Mouse (Mus musculus) lung, embryonic 14.5 days (tissue): Measurements from ENCODE around the gene Poll. TPM values are rescaled to one million over a fixed set of nuclear protein-coding genes. Genes with fewer than 3 reads are reported as not detected.

ENCODE experiments used
- ATAC-seq: fragments of 200-750 bp; cut with Nextera tagmentation; 2 replicates; pipeline ENCODE4 v1.8.0; 2017; ENCODE audit warnings: mild to moderate bottlenecking, moderate TSS enrichment, moderate library complexity; ENCODE audit not compliant: insufficient read depth
- DNase-seq: peaks from one replicate; pipeline ENCODE4 v3.0.0-alpha.2; 2015
- H3K27ac ChIP-seq: fragments of 300-500 bp; sonication (generic); 2 replicates; pipeline ENCODE4 v1.5.1; 2014; ENCODE audit warnings: low read depth, mild to moderate bottlenecking, moderate library complexity
- H3K27me3 ChIP-seq: fragments of 300-500 bp; sonication (generic); 2 replicates; pipeline ENCODE4 v1.6.1; 2014; ENCODE audit warnings: low read length, control low read depth; ENCODE audit not compliant: insufficient read depth
- H3K36me3 ChIP-seq: fragments of 300-500 bp; sonication (generic); 2 replicates; pipeline ENCODE4 v1.6.1; 2014; ENCODE audit warnings: control low read depth; ENCODE audit not compliant: insufficient read depth
- H3K4me1 ChIP-seq: fragments of 300-500 bp; sonication (generic); 2 replicates; pipeline ENCODE4 v1.6.1; 2014; ENCODE audit warnings: antibody characterized with exemption, control low read depth; ENCODE audit not compliant: insufficient read depth
- H3K4me2 ChIP-seq: fragments of 300-500 bp; sonication (generic); 2 replicates; pipeline ENCODE4 v1.6.1; 2014; ENCODE audit warnings: mild to moderate bottlenecking
- H3K4me3 ChIP-seq: fragments of 300-500 bp; sonication (generic); 2 replicates; pipeline ENCODE4 v1.5.1; 2014; ENCODE audit warnings: low read depth, low read length
- H3K9ac ChIP-seq: fragments of 300-500 bp; sonication (generic); 2 replicates; pipeline ENCODE4 v1.6.1; 2014
- H3K9me3 ChIP-seq: fragments of 300-500 bp; sonication (generic); 2 replicates; pipeline ENCODE4 v1.6.1; 2016; ENCODE audit warnings: low read depth, low read length, control low read depth
- CTCF ChIP-seq: IDR thresholded peaks from 2 replicates; pipeline ENCODE4 v1.5.1; 2016; ENCODE audit warnings: antibody characterized with exemption, low read depth
- WGBS: fragments of 180-500 bp; shearing (Covaris S2); extraction: QIAGEN DNeasy Blood & Tissue Kit; methylation state at CpG from one replicate; pipeline ENCODE4 v1.1.7; 2014; 5-methylcytosine and 5-hydroxymethylcytosine counted together
- polyA plus RNA-seq: library from polyadenylated mRNA; unstranded; fragments of >200 nt; fragmentation: Nextera tagmentation; extraction: Ambion mirVana; gene quantifications from 2 replicates; pipeline ENCODE4 v1.2.1, GENCODE M21; 2014

Gene Poll
- polyA plus RNA-seq, 1 experiment from 2014 or later = 18.3 TPM

GRCm38 (mm10) chr19:45578976-45579375, 18.6 kb upstream of the Poll start:
- ATAC-seq = no peak

GRCm38 (mm10) chr19:45577141-45577750, 16.9 kb upstream of the Poll start:
- H3K36me3 ChIP-seq = peaks cover 39% of the 10 kb centered on the region
- WGBS = 76% methylated on average over 14 of the region's 14 CpGs
- H3K27ac ChIP-seq = no peak overlapping the region
- DNase-seq (no peak), ATAC-seq (no peak)
- H3K4me3 ChIP-seq = no peak overlapping the region
- H3K4me1 ChIP-seq = peaks cover 23% of the 10 kb centered on the region
- no peak for TF ChIP-seq CTCF
- H3K4me2 ChIP-seq = no peak overlapping the region
- no peak overlapping the region for H3K9ac ChIP-seq
- H3K9me3 ChIP-seq = no peaks in the 10 kb centered on the region
- H3K27me3 ChIP-seq = no peaks in the 10 kb centered on the region

More at GRCm38 (mm10) chr19:45578976-45579375, 18.6 kb upstream of the Poll start:
- 82% methylated on average over 12 of the region's 12 CpGs for WGBS
- DNase-seq = no peak
- TF ChIP-seq CTCF = no peak
- no peak overlapping the region for H3K4me2 ChIP-seq
- peaks cover 26% of the 10 kb centered on the region for H3K4me1 ChIP-seq
- no peak overlapping the region for H3K27ac ChIP-seq
- no peaks in the 10 kb centered on the region for H3K27me3 ChIP-seq
- no peaks in the 10 kb centered on the region for H3K9me3 ChIP-seq
- no peak overlapping the region for H3K4me3 ChIP-seq
- no peak overlapping the region for H3K9ac ChIP-seq
- peaks cover 33% of the 10 kb centered on the region; the same call in 1 of the 2 replicates for H3K36me3 ChIP-seq

- peaks cover 40% of the 10 kb centered on the region for H3K36me3 ChIP-seq
- 5% methylated on average over 8 of the region's 8 CpGs for WGBS
- no peak overlapping the region for H3K4me3 ChIP-seq
- DNase-seq (peak; percentile 75), ATAC-seq (peak; percentile 28; the same call in 1 of the 2 replicates)
- no peak overlapping the region for H3K9ac ChIP-seq
- H3K4me1 ChIP-seq = peaks cover 23% of the 10 kb centered on the region
- TF ChIP-seq CTCF = no peak
- H3K27ac ChIP-seq = no peak overlapping the region
- H3K27me3 ChIP-seq = no peaks in the 10 kb centered on the region
- H3K9me3 ChIP-seq = no peaks in the 10 kb centered on the region
- H3K4me2 ChIP-seq = 0 out of 2 replicates have a peak overlapping the region, but pooled peaks have one; percentile 12
Measured at GRCm38 (mm10) chr19:45575632-45576001, 15.3 kb upstream of the Poll start.

GRCm38 (mm10) chr19:45574941-45575631, 14.8 kb upstream of the Poll start:
- ATAC-seq = peak; percentile 50
- Histone ChIP-seq H3K9ac (no peak overlapping the region), H3K27me3 (no peaks in the 10 kb centered on the region), H3K9me3 (no peaks in the 10 kb centered on the region), H3K4me2 (0 out of 2 replicates have a peak overlapping the region, but pooled peaks have one; percentile 12), H3K4me3 (no peak overlapping the region), H3K36me3 (peaks cover 40% of the 10 kb centered on the region), H3K27ac (peak overlapping the region; percentile 68), H3K4me1 (peaks cover 23% of the 10 kb centered on the region)
- 21% methylated on average over 19 of the region's 19 CpGs for WGBS
- TF ChIP-seq CTCF = no peak
- DNase-seq = peak; percentile 59

- Histone ChIP-seq H3K9me3 (no peaks in the 10 kb centered on the region), H3K9ac (no peak overlapping the region), H3K27me3 (no peaks in the 10 kb centered on the region), H3K4me1 (peaks cover 23% of the 10 kb centered on the region), H3K27ac (peak overlapping the region; percentile 68; the same call in 1 of the 2 replicates), H3K36me3 (peaks cover 33% of the 10 kb centered on the region), H3K4me2 (no peak overlapping the region), H3K4me3 (no peak overlapping the region)
- 61% methylated on average over 7 of the region's 7 CpGs for WGBS
- DNase-seq (no peak), ATAC-seq (no peak)
- no peak for TF ChIP-seq CTCF
Measured at GRCm38 (mm10) chr19:45574339-45574898, 14.1 kb upstream of the Poll start.

DNA sequence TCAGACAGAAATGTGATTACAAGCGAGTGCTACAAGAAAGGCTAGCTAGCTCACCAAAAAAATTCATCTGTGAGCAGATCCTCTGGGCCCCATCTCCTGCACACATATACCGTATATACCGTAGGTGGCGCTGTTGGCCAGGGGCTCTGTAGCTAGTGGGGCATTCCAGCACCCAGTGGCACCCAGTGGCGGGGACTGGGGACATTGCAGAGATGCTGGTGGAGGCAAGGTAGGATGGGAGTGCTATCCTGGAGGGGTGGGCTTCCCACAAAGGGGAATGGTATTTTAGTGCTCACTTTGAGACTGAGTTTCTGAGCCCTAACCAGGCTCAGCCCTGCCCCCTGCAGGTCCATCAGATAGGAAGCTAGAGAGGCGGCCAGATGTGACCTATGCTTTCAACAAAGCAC, 13.5 kb upstream of the Poll start:
- Histone ChIP-seq H3K9ac (no peak overlapping the region), H3K36me3 (peaks cover 28% of the 10 kb centered on the region), H3K27me3 (no peaks in the 10 kb centered on the region), H3K4me1 (peaks cover 23% of the 10 kb centered on the region), H3K27ac (no peak overlapping the region), H3K9me3 (no peaks in the 10 kb centered on the region), H3K4me2 (no peak overlapping the region), H3K4me3 (no peak overlapping the region)
- peak; percentile 87 for DNase-seq
- peak; percentile 91 for TF ChIP-seq CTCF
- ATAC-seq = peak; percentile 66
- 11% methylated on average over 6 of the region's 6 CpGs for WGBS

DNA sequence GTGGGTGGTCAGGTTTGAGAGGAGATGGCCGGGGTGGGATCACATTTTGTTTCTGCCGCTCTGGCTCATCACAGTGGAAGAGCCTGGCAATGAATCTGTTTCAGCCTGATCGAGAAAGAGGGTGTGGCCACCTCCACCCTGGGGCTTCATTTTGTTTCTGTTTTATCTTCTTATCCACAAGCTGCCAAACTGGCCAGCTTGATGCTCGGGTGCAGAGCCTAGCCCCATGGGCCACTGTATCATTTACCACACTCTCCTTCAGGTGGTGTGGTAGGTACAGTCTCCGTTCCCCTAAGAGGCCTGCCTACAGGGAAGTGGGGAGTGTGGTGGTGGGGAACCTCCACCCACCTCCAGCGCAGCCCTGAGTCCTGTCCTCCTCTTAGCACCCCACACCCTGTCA, 12.7 kb upstream of the Poll start:
- H3K36me3 ChIP-seq = peaks cover 20% of the 10 kb centered on the region
- no peak for DNase-seq
- no peaks in the 10 kb centered on the region for H3K27me3 ChIP-seq
- ATAC-seq = no peak
- H3K4me3 ChIP-seq = no peak overlapping the region
- WGBS = 72% methylated on average over 6 of the region's 6 CpGs
- H3K4me2 ChIP-seq = no peak overlapping the region
- no peaks in the 10 kb centered on the region for H3K9me3 ChIP-seq
- no peak overlapping the region for H3K27ac ChIP-seq
- H3K4me1 ChIP-seq = peaks cover 23% of the 10 kb centered on the region
- no peak for TF ChIP-seq CTCF
- no peak overlapping the region for H3K9ac ChIP-seq
